Mouse (Mus musculus) intestine, postnatal 0 days (tissue): ENCODE measurements around the gene Tmcc3. TPM values are rescaled to one million over a fixed set of nuclear protein-coding genes. Genes with fewer than 3 reads are reported as not detected.

Source experiments
- ATAC-seq: fragments of 200-750 bp; cut with Nextera tagmentation; 2 replicates; pipeline ENCODE4 v1.8.0; 2017; ENCODE audit warnings: mild to moderate bottlenecking, moderate TSS enrichment, moderate library complexity
- H3K27ac ChIP-seq: fragments of 300-500 bp; sonication (generic); 2 replicates; pipeline ENCODE4 v1.5.1; 2014; ENCODE audit warnings: mild to moderate bottlenecking, low read depth, low read length, moderate library complexity
- H3K27me3 ChIP-seq: fragments of 300-500 bp; sonication (generic); replicated peaks from 2 replicates; pipeline ENCODE4 v1.6.1; 2014; ENCODE audit warnings: low read length, mixed read lengths; ENCODE audit not compliant: control insufficient read depth, insufficient read depth
- H3K36me3 ChIP-seq: fragments of 300-500 bp; sonication (generic); 2 replicates; pipeline ENCODE4 v1.6.1; 2014; ENCODE audit warnings: mild to moderate bottlenecking, moderate library complexity; ENCODE audit not compliant: control insufficient read depth, insufficient read depth
- H3K4me1 ChIP-seq: fragments of 300-500 bp; sonication (generic); replicated peaks from 2 replicates; pipeline ENCODE4 v1.6.1; 2014; ENCODE audit warnings: antibody characterized with exemption, low read length, mixed read lengths; ENCODE audit not compliant: control insufficient read depth, insufficient read depth
- H3K4me2 ChIP-seq: fragments of 300-500 bp; sonication (generic); replicated peaks from 2 replicates; pipeline ENCODE4 v1.6.1; 2014; ENCODE audit warnings: low read depth, mild to moderate bottlenecking, moderate library complexity
- H3K4me3 ChIP-seq: fragments of 300-500 bp; sonication (generic); 2 replicates; pipeline ENCODE4 v1.5.1; 2014; ENCODE audit warnings: low read depth, low read length
- H3K9ac ChIP-seq: fragments of 300-500 bp; sonication (generic); 2 replicates; pipeline ENCODE4 v1.6.1; 2014; ENCODE audit warnings: mild to moderate bottlenecking, low read depth, low read length
- H3K9me3 ChIP-seq: fragments of 300-500 bp; sonication (generic); 2 replicates; pipeline ENCODE4 v1.6.1; 2016; ENCODE audit warnings: mixed run types; ENCODE audit not compliant: control insufficient read depth
- CTCF ChIP-seq: sonication (generic); IDR thresholded peaks from 2 replicates; pipeline ENCODE4 v1.5.1; 2016; ENCODE audit warnings: low read depth, mild to moderate bottlenecking, control low read depth, antibody characterized with exemption, moderate library complexity
- WGBS: fragments of 180-500 bp; shearing (Covaris S2); extraction: QIAGEN DNeasy Blood & Tissue Kit; methylation state at CpG from one replicate; pipeline ENCODE4 v1.1.7; 2014; 5-methylcytosine and 5-hydroxymethylcytosine counted together
- polyA plus RNA-seq: library from polyadenylated mRNA; unstranded; fragments of >200 nt; fragmentation: Nextera tagmentation; extraction: Ambion mirVana; gene quantifications from 2 replicates; pipeline ENCODE4 v1.2.1, GENCODE M21; 2015

The Tmcc3 gene
- polyA plus RNA-seq, 1 experiment from 2014 or later: 10.0 TPM

GRCm38 (mm10) chr10:94571927-94572620 lies 260.3 kb downstream of the Tmcc3 start:
- Histone ChIP-seq H3K4me1 (peaks cover 17% of the 10 kb centered on the region), H3K27ac (no peak overlapping the region), H3K9me3 (no peaks in the 10 kb centered on the region), H3K27me3 (no peaks in the 10 kb centered on the region), H3K4me2 (no peak overlapping the region), H3K9ac (no peak overlapping the region), H3K4me3 (no peak overlapping the region), H3K36me3 (no peaks in the 10 kb centered on the region; the same call in 1 of the 2 replicates)
- 86% methylated on average over 9 of the region's 9 CpGs for WGBS
- ATAC-seq: no peak
- TF ChIP-seq CTCF: peak; percentile 48

DNA sequence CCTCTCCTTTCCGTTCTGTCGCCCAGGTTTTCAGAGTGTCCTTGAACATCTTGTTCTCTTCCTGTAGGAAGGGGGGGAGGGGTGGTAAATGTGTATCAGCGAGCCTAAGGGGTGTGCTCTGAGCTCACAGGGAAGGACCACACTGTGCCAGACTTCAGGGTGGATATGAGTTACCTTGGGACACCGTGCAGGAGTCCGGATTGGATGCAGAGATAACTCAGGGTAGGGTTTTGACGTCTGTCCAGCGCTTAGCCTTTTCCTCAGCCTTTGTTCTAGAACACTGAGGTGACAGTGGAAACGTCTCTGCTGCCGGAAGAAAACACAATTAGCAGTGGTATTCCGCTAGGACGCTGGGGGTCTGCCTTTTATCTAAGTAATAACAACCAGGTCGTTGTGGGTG lies 261.0 kb downstream of the Tmcc3 start:
- 61% methylated on average over 12 of the region's 12 CpGs for WGBS
- no peak overlapping the region for H3K4me3 ChIP-seq
- no peak for TF ChIP-seq CTCF
- H3K4me2 ChIP-seq: no peak overlapping the region
- no peak for ATAC-seq
- H3K4me1 ChIP-seq: peaks cover 17% of the 10 kb centered on the region
- no peaks in the 10 kb centered on the region; the same call in 1 of the 2 replicates for H3K36me3 ChIP-seq
- no peak overlapping the region for H3K9ac ChIP-seq
- H3K9me3 ChIP-seq: no peaks in the 10 kb centered on the region
- H3K27me3 ChIP-seq: no peaks in the 10 kb centered on the region
- no peak overlapping the region for H3K27ac ChIP-seq

DNA sequence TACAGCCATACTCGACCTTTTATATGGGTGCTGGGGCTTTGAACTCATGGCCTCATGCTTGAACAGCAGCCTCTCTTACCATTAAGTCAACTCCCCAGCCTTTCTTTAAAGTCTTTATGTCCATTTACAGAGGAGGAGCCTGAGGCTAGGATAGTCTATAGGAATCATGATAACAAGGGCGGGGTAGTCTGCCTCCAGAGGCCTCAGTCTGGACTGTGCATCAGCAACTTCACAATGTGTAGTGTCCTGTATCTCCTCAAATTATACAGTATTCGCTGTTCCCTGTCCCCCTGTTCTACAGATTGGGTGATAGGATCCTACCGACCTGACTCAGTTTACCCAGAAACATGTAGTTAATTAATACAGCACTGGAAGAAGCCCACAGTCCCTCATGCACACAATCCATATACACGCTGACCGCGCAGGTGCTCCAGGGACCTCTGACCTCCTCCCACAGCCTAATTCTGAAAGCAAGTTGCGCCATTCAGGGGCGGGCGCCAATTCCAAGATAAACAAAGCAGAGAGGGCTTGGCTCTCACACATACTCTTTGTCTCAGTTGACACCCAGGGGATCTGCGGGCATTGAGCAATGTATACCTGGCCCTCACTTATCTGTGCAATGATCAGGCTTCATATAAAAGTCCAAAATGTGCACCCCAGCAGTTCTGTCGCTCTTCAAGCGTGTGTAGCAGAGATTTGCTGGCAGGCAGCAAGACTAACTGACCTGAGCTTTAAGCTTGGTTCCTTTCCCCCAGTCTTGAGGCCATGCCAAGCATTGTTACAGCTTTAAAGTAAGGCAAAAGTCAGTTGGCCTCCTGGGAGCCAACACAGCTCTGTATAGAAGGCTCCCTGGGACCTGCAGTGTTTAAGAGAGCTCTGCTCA lies 262.9 kb downstream of the Tmcc3 start:
- Histone ChIP-seq H3K27ac (peak overlapping the region; percentile 46), H3K36me3 (peaks cover 3% of the 10 kb centered on the region; the same call in 1 of the 2 replicates)

GRCm38 (mm10) chr10:94575958-94576357 lies 264.2 kb downstream of the Tmcc3 start:
- Histone ChIP-seq H3K27me3 (no peaks in the 10 kb centered on the region), H3K4me1 (peaks cover 17% of the 10 kb centered on the region), H3K4me2 (peak overlapping the region; percentile 13; the same call in 1 of the 2 replicates), H3K4me3 (no peak overlapping the region), H3K36me3 (peaks cover 9% of the 10 kb centered on the region), H3K9ac (no peak overlapping the region), H3K9me3 (no peaks in the 10 kb centered on the region), H3K27ac (peak overlapping the region; percentile 15; the same call in 1 of the 2 replicates)
- peak; percentile 61 for ATAC-seq
- peak; percentile 59 for TF ChIP-seq CTCF
- 27% methylated on average over 8 of the region's 8 CpGs for WGBS

More for the DNA sequence above, 262.9 kb downstream of the Tmcc3 start:
- no peak overlapping the region for H3K4me3 ChIP-seq
- peak; percentile 67 for ATAC-seq
- no peak for TF ChIP-seq CTCF
- H3K27me3 ChIP-seq: no peaks in the 10 kb centered on the region
- WGBS: 36% methylated on average over 13 of the region's 13 CpGs
- no peak overlapping the region for H3K9ac ChIP-seq
- H3K4me2 ChIP-seq: peak overlapping the region; percentile 27; the same call in 1 of the 2 replicates
- H3K9me3 ChIP-seq: no peaks in the 10 kb centered on the region
- H3K4me1 ChIP-seq: peaks cover 17% of the 10 kb centered on the region

DNA sequence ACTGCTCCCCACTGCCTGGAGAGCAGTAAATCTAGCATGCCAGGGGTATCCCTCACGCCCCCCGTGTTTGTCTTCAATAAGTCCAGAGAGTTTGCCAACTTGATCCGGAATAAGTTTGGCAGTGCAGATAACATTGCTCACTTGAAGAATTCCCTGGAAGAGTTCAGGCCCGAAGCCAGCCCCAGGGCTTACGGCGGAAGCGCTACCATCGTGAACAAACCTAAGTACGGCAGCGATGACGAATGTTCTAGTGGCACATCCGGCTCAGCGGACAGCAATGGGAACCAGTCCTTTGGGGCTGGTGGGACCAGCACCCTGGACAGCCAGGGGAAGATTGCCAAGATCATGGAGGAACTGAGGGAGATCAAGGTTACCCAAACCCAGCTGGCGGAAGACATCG lies 267.1 kb downstream of the Tmcc3 start:
- Histone ChIP-seq H3K9me3 (no peaks in the 10 kb centered on the region), H3K4me2 (no peak overlapping the region), H3K9ac (no peak overlapping the region), H3K27me3 (no peaks in the 10 kb centered on the region), H3K4me1 (peaks cover 17% of the 10 kb centered on the region), H3K36me3 (peaks cover 18% of the 10 kb centered on the region), H3K4me3 (no peak overlapping the region), H3K27ac (no peak overlapping the region)
- no peak for TF ChIP-seq CTCF
- no peak for ATAC-seq
- 92% methylated on average over 15 of the region's 15 CpGs for WGBS

DNA sequence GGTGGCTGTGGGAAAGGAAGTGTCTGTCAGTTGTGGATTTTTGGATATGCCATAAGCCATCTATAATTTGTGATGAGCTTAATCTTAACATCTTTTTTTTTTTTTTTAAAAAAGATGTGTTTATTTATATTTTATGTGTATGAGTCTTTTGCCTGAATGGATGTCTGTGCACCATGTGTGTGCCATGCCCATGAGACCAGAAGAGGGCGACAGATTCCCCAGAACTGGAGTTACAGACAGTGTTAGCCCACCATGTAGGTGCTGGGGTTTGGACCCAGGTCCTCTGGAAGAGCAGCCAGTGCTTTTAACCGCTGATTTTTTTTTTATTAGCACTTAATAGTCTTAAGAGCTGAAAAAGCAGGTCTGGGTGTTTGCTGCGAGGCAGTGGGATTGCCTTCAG lies 269.6 kb downstream of the Tmcc3 start:
- Histone ChIP-seq H3K4me2 (no peak overlapping the region), H3K4me1 (0 out of 2 replicates have a peak, but pooled peaks cover 2% of the 10 kb centered on the region), H3K9me3 (no peaks in the 10 kb centered on the region), H3K27ac (no peak overlapping the region), H3K36me3 (peaks cover 18% of the 10 kb centered on the region), H3K4me3 (no peak overlapping the region), H3K27me3 (no peaks in the 10 kb centered on the region), H3K9ac (no peak overlapping the region)
- no peak for ATAC-seq
- 92% methylated on average over 3 of the region's 3 CpGs for WGBS
- TF ChIP-seq CTCF: peak; percentile 24
